ENCODE assay signal across 8 mouse cellular contexts in genomic region chr3:75861677-75862076, GRCm38 (mm10).
DNase-seq lines count a peak whose midpoint lies in the region; ATAC-seq lines count a peak whose summit lies in the region.

No protein-coding gene starts in this region.

- H3K4me3 ChIP-seq in neural tube, embryonic 11.5 days (ENCODE audit: low read depth, low read length) = no peak overlapping the region
- no peak overlapping the region for H3K4me3 ChIP-seq in intestine, embryonic 15.5 days (replicated peaks)

- peak; percentile 97 for ATAC-seq in common myeloid progenitor, adult 5-6 weeks (replicated peaks; ENCODE audit: low read depth, poor library complexity, severe bottlenecking)
- no peak for ATAC-seq in neural tube, embryonic 11.5 days (ENCODE audit: insufficient read depth, low FRiP score, low TSS enrichment)
- ATAC-seq in intestine, embryonic 15.5 days = no peak

- no peaks in the 10 kb centered on the region for H3K4me1 ChIP-seq in neural tube, embryonic 11.5 days (ENCODE audit: control insufficient read depth, insufficient read depth, low read length)
- H3K4me1 ChIP-seq in intestine, embryonic 15.5 days (replicated peaks) = 0 out of 2 replicates have a peak, but pooled peaks cover 3% of the 10 kb centered on the region

- no peaks in the 10 kb centered on the region for H3K36me3 ChIP-seq in neural tube, embryonic 11.5 days (ENCODE audit: control insufficient read depth, insufficient read depth, low read length)
- H3K36me3 ChIP-seq in intestine, embryonic 15.5 days = no peaks in the 10 kb centered on the region

- H3K27ac ChIP-seq in neural tube, embryonic 11.5 days (ENCODE audit: low read depth, low read length) = no peak overlapping the region
- H3K27ac ChIP-seq in intestine, embryonic 15.5 days = no peak overlapping the region

- intact Hi-C loops in heart, postnatal 25 days (cut with DNase I) = no loop called here

- no peaks in the 10 kb centered on the region for H3K27me3 ChIP-seq in neural tube, embryonic 11.5 days (ENCODE audit: control insufficient read depth, insufficient read depth, low read length)
- H3K27me3 ChIP-seq in intestine, embryonic 15.5 days (replicated peaks) = no peaks in the 10 kb centered on the region

- H3K9ac ChIP-seq in neural tube, embryonic 11.5 days (ENCODE audit: low read length) = no peak overlapping the region
- H3K9ac ChIP-seq in intestine, embryonic 15.5 days = no peak overlapping the region

- peak; percentile 11 for DNase-seq in heart, adult 8-10 months (ENCODE audit: low spot score)
- DNase-seq in heart, postnatal 25 days (ENCODE audit: low spot score) = no peak
- DNase-seq in 416B (ENCODE audit: low read depth) (peak; percentile 66), ES-CJ7 (ENCODE audit: low read depth, low spot score) (peak; percentile 69)
- peak; percentile 66 for DNase-seq in kidney, postnatal 10 days
- DNase-seq in neural tube, embryonic 11.5 days (ENCODE audit: low spot score) = peak; percentile 49

- no peak overlapping the region for H3K4me2 ChIP-seq in neural tube, embryonic 11.5 days (ENCODE audit: low read depth)
- H3K4me2 ChIP-seq in intestine, embryonic 15.5 days (replicated peaks) = no peak overlapping the region

- H3K9me3 ChIP-seq in neural tube, embryonic 11.5 days (ENCODE audit: control insufficient read depth, low read length) = no peaks in the 10 kb centered on the region
- no peaks in the 10 kb centered on the region for H3K9me3 ChIP-seq in intestine, embryonic 15.5 days

- WGBS in neural tube, embryonic 11.5 days = 32% methylated on average over 4 of the region's 4 CpGs
- 35% methylated on average over 4 of the region's 4 CpGs for WGBS in intestine, embryonic 15.5 days
